Mouse (Mus musculus) central nervous system, embryonic 18 days (tissue): ENCODE results near the gene Olfr1350. TPM values are rescaled to one million over a fixed set of nuclear protein-coding genes. Genes with fewer than 3 reads are reported as not detected.

Source experiments
- polyA plus RNA-seq: library from polyadenylated mRNA; depleted of rRNA; stranded (reverse); fragments of >200 nt; gene quantifications from 2 replicates; pipeline ENCODE4 v1.2.3, GENCODE M21; 2012; rRNA removed

Gene Olfr1350
- polyA plus RNA-seq, result not detected in 2 replicates

DNA sequence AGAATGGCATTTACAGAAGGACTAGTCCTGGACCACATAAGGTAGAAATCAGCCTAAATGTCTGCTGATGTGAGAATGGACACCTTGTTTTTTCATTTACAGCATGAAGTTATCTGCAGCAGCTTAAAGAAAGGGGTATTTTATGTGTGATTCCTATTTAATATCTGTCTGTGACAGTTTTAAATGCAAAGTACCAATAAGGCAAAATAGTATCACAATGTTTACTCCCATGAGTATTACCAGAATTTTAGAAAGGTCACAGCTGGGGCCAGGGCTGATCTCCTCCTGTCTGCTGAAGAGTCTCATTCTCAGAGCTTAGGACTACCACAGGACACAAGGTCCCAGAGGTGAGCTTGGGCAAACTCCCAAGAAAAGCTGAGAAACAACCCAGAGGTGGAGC, at the start of gene Olfr1350:
Gene Olfr1350 (plus strand): TSS at position 301 of the 400 bp plus-strand sequence.

DNA sequence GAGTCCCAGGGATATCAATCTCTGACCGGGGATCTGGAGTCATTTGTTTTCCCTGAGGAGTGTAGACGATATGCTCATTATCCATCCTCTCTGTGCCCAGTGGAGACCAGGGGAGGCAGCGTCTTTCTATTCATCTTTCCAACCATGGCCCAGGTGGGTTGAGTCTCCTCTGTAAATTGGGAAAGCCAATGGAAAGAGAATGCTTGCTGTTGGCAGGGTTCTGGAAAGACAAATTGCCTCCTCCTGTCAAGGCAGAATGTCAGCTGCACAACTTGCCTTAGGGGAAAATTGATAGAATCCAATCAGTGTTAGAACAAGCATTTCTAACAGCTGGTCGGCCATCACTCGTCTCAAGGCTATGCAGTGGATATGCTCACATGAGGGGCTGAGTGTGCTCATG, 41.8 kb upstream of the Olfr1350 start, which contains the start of gene Olfr1349:
Gene Olfr1349 (minus strand): TSS at position 101 of the 400 bp plus-strand sequence.

Other genes with a start within 250 kb of the Olfr1350 start
- gene Zfp583, start 233.6 kb upstream of the Olfr1350 start, polyA plus RNA-seq, result 12.9 and 13.1 TPM in 2 replicates
- 4.1 and 4.4 TPM in 2 replicates for gene Gm3854, start 221.1 kb upstream of the Olfr1350 start, polyA plus RNA-seq
- 3.8 and 4.1 TPM in 2 replicates for gene Zfp78, start 201.6 kb upstream of the Olfr1350 start, polyA plus RNA-seq
- gene Zfp28, start 181.5 kb upstream of the Olfr1350 start, polyA plus RNA-seq, result 18.0 and 18.3 TPM in 2 replicates
- gene Smim17, start 166.1 kb upstream of the Olfr1350 start, polyA plus RNA-seq, result 9.1 and 10.4 TPM in 2 replicates
- 0.31 and 0.41 TPM in 2 replicates for gene Gm20715, start 154.6 kb upstream of the Olfr1350 start, polyA plus RNA-seq
- gene Olfr1344, start 126.2 kb upstream of the Olfr1350 start, polyA plus RNA-seq, result 1.2 TPM in 2 replicates
- 0.04 TPM in 1 of 2 replicates, not detected in the other for gene Olfr1336, start 108.7 kb upstream of the Olfr1350 start, polyA plus RNA-seq
- gene Olfr1346, start 97.7 kb upstream of the Olfr1350 start, polyA plus RNA-seq, result not detected in 2 replicates
- gene Olfr5, start 77.9 kb upstream of the Olfr1350 start, polyA plus RNA-seq, result 0.01 TPM in 1 of 2 replicates, not detected in the other
- not detected in 2 replicates for gene Olfr1347, start 65.1 kb upstream of the Olfr1350 start, polyA plus RNA-seq
- gene Olfr1348, start 56.1 kb upstream of the Olfr1350 start, polyA plus RNA-seq, result not detected in 2 replicates
- gene Olfr1349, start 41.9 kb upstream of the Olfr1350 start, polyA plus RNA-seq, result 0.01 TPM in 1 of 2 replicates, not detected in the other
- 27.2 and 29.3 TPM in 2 replicates for gene Zim1, start 131.6 kb downstream of the Olfr1350 start, polyA plus RNA-seq
- gene Peg3, start 165.6 kb downstream of the Olfr1350 start, polyA plus RNA-seq, result 65.1 and 74.3 TPM in 2 replicates
- 24.5 and 26.1 TPM in 2 replicates for gene Usp29, start 165.7 kb downstream of the Olfr1350 start, polyA plus RNA-seq